Mouse (Mus musculus): ENCODE data around the gene Clstn3.

- TF ChIP-seq POLR2A (IDR thresholded peaks at IDR 0.05; ENCODE audit: low read depth, low read length) = no peak
- TF ChIP-seq CTCF (IDR thresholded peaks at IDR 0.05; ENCODE audit: extremely low read depth, insufficient read length, insufficient replicate concordance, low read depth, low read length) = no peak
Observed at GRCm38 (mm10) chr6:124465299-124465698, 705 bp upstream of the Clstn3 start.
